Mouse (Mus musculus) thymus, adult 2 months (tissue): ENCODE measurements around the gene Gm21060. TPM values are rescaled to one million over a fixed set of nuclear protein-coding genes. Genes with fewer than 3 reads are reported as not detected.
"Not testable (repeated sequence)": the region's sequence is repeated elsewhere in the genome, so short reads cannot be mapped to it uniquely, and the experiment has no call there.

ENCODE experiments used
- DNase-seq: peaks from one replicate; pipeline ENCODE4 v3.0.0; 2021
- H3K27ac ChIP-seq: fragments of 200-500 bp; 2 replicates; pipeline ENCODE4 v1.5.1; 2012; ENCODE audit warnings: low read length, control low read depth; ENCODE audit not compliant: control insufficient read depth, insufficient read depth
- H3K27me3 ChIP-seq: fragments of 200-500 bp; 2 replicates; pipeline ENCODE4 v1.6.1; 2012; ENCODE audit warnings: mild to moderate bottlenecking, low read length, moderate library complexity, mixed read lengths; ENCODE audit not compliant: control insufficient read depth, insufficient read depth
- H3K36me3 ChIP-seq: fragments of 200-500 bp; 2 replicates; pipeline ENCODE4 v1.6.1; 2012; ENCODE audit warnings: mild to moderate bottlenecking, low read length, moderate library complexity; ENCODE audit not compliant: control insufficient read depth, insufficient read depth
- H3K4me1 ChIP-seq: fragments of 200-500 bp; replicated peaks from 2 replicates; pipeline ENCODE4 v1.6.1; 2012; ENCODE audit warnings: low read length; ENCODE audit not compliant: control insufficient read depth, insufficient read depth
- H3K4me3 ChIP-seq: fragments of 200-500 bp; 2 replicates; pipeline ENCODE4 v1.5.1; 2012; ENCODE audit warnings: mild to moderate bottlenecking, low read length, control low read depth, moderate library complexity; ENCODE audit not compliant: control insufficient read depth, insufficient read depth
- CTCF ChIP-seq: fragments of 200-500 bp; IDR thresholded peaks from 2 replicates; pipeline ENCODE4 v1.5.1; 2012; ENCODE audit warnings: mild to moderate bottlenecking, control low read depth, low read length, moderate library complexity, borderline replicate concordance; ENCODE audit not compliant: control insufficient read depth, poor library complexity, insufficient read depth; ENCODE audit errors: extremely low read depth
- POLR2A ChIP-seq: fragments of 200-500 bp; IDR thresholded peaks from 2 replicates; pipeline ENCODE4 v1.6.1; 2012; ENCODE audit warnings: mild to moderate bottlenecking, low read length, control low read depth, moderate library complexity; ENCODE audit not compliant: control insufficient read depth, poor library complexity, insufficient read depth; ENCODE audit errors: extremely low read depth
- WGBS: fragments of 180-500 bp; shearing (Covaris S2); methylation state at CpG from one replicate; pipeline ENCODE4 v1.1.7; 2018; 5-methylcytosine and 5-hydroxymethylcytosine counted together
- polyA plus RNA-seq: library from polyadenylated mRNA; depleted of rRNA; stranded (reverse); fragments of >200 nt; gene quantifications from 2 replicates; pipeline ENCODE4 v1.2.3, GENCODE M21; 2012; rRNA removed

Gene Gm21060
- polyA plus RNA-seq = not detected in 2 replicates

DNA sequence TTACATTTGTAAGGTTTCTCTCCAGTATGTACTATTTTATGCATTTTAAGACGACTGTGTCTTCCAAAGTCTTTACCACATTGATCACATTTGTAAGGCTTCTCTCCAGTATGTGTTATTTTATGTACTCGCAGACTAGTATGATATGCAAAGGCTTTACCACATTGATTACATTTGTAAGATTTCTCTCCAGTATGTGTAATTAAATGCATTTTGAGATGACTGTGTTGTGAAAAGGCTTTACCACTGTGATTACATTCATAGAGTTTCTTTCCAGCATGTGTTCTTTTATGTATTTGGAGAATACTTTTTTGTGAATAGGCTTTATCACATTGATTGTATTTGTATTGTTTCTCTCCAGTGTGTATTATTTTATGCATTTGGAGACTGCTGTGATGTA is at the start of gene Gm21060:
Gene Gm21060, minus strand, starts transcription at position 101 of the 400 bp plus-strand sequence.
- Histone ChIP-seq H3K36me3 (no peaks in the 10 kb centered on the region), H3K4me1 (no peaks in the 10 kb centered on the region), H3K27ac (no peak within 1 kb of the TSS), H3K4me3 (no peak within 1 kb of the TSS), H3K27me3 (no peaks in the 10 kb centered on the region)
- TF ChIP-seq CTCF = no peak
- no peak for TF ChIP-seq POLR2A
- WGBS = 97% methylated on average over 2 of the region's 2 CpGs
- DNase-seq = no peak

DNA sequence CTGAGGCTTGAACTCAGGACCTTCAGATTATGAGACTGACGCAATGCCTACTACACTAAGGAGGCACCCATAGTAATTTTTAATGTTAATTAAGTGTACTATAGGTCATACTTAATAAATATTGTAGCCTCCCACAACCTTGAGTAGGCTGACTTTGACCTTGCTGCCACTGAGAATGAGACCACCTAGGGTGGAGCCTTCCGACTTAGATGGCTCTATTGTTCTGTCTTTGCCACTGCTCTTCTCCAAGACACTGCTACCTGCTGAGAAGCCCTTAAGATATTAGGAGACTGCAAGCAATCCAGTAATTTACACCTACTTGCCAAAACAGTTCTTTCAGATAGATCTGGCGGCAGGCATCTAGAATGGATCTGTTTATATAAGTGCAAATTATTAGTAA is 24.0 kb upstream of the Gm21060 start:
- not testable (repeated sequence) for H3K27ac ChIP-seq, H3K4me3 ChIP-seq, H3K4me1 ChIP-seq, H3K27me3 ChIP-seq, DNase-seq, H3K36me3 ChIP-seq
- 95% methylated on average over 3 of the region's 3 CpGs for WGBS

DNA sequence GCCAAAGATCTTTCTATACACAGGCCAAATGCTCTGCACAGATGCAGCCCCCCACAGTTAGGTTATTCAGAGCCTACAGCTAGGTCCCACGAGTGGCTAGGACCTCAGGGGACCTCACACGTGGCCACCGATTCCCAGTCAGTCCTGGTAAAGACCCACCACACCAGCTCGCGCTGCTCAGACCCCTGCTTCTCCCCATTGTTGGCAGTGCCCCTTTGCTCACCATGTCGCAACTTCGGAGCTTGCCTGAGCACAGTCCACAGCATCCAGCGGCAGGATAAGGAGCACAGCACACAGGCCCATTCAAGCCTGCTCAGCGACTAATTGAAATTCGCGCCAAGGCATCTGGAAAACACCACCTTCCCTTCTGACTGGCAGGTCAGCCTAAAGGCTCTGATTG is 16.3 kb upstream of the Gm21060 start:
- not testable (repeated sequence) for DNase-seq, H3K4me1 ChIP-seq, H3K36me3 ChIP-seq, H3K27me3 ChIP-seq, H3K4me3 ChIP-seq, H3K27ac ChIP-seq
- WGBS = 62% methylated on average over 11 of the region's 11 CpGs

DNA sequence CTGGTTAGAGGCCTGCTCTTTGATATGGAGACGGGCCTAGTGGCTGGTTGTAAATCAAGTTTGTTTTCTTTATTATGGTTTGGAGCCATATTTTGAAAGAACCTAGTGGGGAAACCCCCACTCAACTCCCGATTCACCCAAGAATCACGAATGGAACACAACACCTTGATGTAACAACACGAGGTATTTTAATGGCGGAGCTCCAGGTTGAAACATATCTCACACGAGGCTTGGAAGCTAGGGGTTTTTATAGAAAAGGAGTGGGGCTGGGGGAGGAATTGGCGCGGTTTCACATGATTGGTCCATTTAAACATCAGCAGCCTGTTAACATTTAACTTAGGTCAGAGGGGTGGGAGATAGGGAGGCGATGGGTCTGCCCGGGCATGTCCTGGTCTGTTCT is 15.5 kb upstream of the Gm21060 start:
- H3K4me1 ChIP-seq, H3K4me3 ChIP-seq, H3K27me3 ChIP-seq, H3K27ac ChIP-seq, H3K36me3 ChIP-seq, DNase-seq: not testable (repeated sequence)
- whole genome bisulfite sequencing = 92% methylated on average over 10 of the region's 10 CpGs

DNA sequence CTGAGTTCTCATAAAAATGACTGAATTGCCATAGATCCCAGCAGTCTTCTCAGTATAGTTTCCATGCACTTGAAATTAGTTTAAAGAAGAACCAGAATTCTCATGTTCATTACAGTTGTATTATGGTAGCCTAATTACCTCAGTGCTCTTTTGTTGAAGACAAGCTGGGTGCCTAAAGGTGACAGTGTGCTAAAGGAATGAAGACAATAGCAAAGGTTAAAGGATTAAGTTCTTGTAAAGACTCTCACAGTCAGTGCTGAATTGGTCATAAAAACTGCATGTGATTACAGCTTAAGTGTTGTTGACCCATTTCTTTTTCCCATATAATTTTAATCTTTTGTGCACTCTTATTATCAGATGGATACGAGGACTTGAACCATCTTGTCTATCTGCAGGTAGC is 11.2 kb upstream of the Gm21060 start:
- 89% methylated on average over 1 of the region's 1 CpGs for WGBS
- not testable (repeated sequence) for H3K4me3 ChIP-seq, DNase-seq, H3K27ac ChIP-seq, H3K27me3 ChIP-seq, H3K4me1 ChIP-seq, H3K36me3 ChIP-seq

DNA sequence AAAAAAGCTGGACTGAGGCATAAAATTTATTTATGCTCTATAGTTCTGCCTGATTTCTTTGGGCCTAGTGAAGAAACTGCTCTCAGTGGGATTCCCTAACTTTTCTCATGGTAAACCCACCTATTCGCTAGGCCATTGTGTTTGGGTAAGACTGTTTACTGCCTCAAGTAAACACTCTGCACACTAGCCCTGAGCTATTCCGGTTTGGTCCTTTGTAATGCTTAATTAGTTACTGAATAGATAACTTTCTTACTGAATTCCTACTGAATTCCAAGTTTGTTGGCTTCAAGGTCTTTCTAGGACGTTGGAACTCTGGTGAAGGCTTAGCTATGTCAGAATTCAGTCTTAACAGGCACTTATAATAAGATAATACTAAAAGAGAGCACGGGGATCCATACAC is 11.8 kb downstream of the Gm21060 start:
- not testable (repeated sequence) for H3K36me3 ChIP-seq, H3K27ac ChIP-seq, H3K27me3 ChIP-seq, H3K4me3 ChIP-seq, H3K4me1 ChIP-seq, DNase-seq
- WGBS = 88% methylated on average over 4 of the region's 4 CpGs

DNA sequence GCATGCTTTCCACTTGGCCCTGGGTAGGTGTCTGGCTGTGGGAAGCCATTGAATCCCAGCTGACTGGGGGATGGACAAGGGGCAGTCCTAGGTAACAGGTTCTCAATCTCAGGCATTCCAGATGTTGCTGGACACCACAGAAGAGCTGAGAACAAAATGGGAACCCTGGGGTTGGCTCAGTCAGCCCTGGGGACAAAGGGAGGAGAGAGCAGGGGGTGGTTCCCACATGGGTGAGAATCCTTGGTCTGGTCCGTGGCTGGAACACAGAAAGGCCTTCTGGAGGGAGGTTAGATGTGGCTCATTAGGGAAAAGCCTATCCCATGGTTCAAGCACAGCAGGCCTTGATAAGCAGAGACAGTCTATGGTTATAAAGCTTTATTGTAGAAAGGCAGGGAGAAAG is 13.3 kb downstream of the Gm21060 start:
- TF ChIP-seq CTCF (no peak), POLR2A (no peak)
- Histone ChIP-seq H3K4me1 (no peaks in the 10 kb centered on the region), H3K4me3 (no peak overlapping the region), H3K27ac (no peak overlapping the region), H3K27me3 (no peaks in the 10 kb centered on the region), H3K36me3 (no peaks in the 10 kb centered on the region)
- 51% methylated on average over 1 of the region's 1 CpGs for WGBS
- no peak for DNase-seq

DNA sequence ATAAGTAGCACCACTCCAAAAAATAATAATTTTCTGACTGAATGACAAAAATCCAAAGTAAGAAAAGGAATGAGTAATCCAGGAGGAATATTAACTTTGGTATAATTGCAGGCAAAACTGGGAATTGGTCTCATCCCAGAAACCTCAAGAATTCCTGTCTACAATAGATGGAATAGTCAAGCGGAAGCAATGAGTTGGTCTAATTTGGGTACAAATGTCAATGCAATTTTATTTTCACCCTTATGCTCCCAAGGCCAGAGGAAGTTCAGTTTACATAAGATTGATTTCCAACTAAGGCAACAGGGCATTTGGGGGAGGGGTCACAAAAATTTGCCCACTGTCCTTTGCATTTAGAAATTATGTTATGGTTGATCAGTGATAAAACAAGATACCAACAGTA is 21.4 kb downstream of the Gm21060 start:
- Histone ChIP-seq H3K27ac (no peak overlapping the region), H3K27me3 (no peaks in the 10 kb centered on the region), H3K4me3 (no peak overlapping the region), H3K4me1 (no peaks in the 10 kb centered on the region), H3K36me3 (no peaks in the 10 kb centered on the region)
- TF ChIP-seq POLR2A (no peak), CTCF (no peak)
- no peak for DNase-seq
- 92% methylated on average over 1 of the region's 1 CpGs for WGBS

DNA sequence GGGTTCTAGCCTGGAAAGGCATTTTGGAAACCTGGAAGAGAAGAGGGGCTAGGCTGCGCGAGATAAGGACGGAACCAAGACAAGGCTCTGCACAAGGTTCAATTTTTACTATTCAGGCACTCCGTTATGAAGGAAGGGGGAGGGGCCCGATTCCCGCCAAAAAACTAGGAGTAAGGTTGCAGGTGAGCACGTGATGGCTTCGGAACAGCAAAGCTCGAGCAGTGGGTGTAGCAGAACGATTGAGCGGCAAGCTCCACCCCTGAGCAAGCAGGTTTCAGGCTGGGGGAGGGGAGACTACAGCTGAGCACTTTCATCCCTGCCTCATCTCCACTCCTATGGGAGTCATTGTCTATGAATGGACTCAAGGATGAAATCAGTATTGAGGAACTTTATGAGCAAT is 27.7 kb downstream of the Gm21060 start:
- H3K27ac ChIP-seq, H3K4me1 ChIP-seq, H3K4me3 ChIP-seq, H3K36me3 ChIP-seq, DNase-seq, H3K27me3 ChIP-seq: not testable (repeated sequence)
- 51% methylated on average over 11 of the region's 11 CpGs for WGBS
